Mouse (Mus musculus) adrenal gland, adult (tissue): ENCODE results near the gene Phex.
A peak's percentile ranks its signal among the peaks of the same experiment; 100 is the strongest.

Experiments used
- DNase-seq, 2 experiments: peaks; one replicate each; pipeline ENCODE4 v3.0.0; 2022 to 2023; ENCODE audit warnings: low spot score in 1 of 2; ENCODE audit not compliant: inconsistent age in 2 of 2

Gene Phex

DNA sequence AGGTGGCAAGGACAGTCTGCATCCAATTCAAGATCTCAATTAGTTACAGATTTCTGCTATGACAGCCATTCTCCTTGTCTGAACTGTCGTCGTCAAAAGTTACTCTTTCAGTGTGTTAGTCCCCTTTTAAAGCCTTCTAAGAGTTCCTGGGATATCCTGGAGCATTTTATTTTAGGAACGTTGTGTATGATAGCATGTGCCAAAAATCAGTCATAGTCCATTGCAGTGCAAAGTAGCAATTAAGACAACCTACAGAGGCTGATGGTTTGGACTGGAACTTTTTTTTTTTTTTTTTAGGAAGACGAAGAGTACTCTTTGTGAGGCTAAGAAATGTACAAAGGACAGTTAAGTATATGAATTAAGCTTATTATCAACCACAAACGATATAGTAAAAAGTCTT is at the start of gene Phex:
Gene Phex (minus strand): TSS at position 101 of the 400 bp plus-strand sequence.
- DNase-seq: no peak

DNA sequence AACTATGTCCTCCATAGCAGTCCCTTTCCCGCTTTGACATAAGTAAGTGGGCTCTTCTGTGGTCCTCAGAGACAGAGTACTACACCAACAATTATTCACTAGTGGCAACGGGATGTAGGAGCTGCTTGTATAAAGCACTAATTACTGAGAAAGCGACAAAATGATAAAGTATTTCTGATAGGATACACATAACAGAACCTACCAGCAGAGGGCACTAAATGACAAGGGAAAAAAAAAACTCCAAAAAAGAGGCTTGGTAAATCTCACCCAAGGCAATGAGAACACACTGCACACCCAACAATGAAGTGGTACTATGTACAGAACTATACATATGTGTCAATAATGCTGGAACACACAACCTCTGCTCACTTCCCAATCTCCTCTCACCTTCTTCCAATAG is 47.6 kb upstream of the Phex start:
- peak in 1 of 2 experiments; percentile 39 for DNase-seq

DNA sequence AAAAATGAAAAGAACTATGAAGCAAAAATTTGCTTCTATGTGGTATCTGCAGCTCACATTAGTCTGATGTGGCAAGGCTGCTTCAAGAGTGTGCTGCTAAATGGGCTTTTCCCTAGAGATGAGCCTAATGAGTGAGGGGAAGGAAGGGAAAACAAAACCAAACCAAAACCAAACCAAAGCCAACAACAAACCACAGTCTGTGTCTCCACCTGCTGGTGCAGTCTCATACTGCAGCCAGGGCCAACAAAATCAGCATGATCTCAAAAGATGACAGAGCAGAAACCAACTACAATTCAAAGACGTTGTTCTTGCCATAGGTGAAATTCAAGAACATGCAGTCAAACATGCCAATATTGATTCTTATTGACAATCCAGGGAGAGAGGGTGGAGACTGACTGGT is 39.3 kb upstream of the Phex start:
- DNase-seq: peak; percentile 22 to 80

DNA sequence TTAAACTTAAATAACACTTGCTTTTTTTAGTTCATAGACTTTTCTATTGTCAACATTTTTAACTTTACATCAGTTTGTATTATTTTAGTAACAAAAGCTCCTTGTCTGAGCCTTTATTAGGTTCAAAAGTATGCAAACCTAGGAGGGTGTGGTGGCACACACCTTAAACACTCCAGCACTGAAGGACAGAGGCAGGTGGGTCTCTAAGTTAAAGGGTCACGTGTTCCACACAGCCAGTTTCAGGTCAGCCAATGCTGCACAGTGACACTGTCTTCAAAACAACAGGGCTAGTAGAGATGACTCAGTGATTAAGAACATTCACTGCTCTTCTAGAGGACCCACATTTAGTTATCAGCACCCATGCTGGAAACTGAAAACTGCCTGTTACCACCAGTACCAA is 33.9 kb upstream of the Phex start:
- no peak for DNase-seq

DNA sequence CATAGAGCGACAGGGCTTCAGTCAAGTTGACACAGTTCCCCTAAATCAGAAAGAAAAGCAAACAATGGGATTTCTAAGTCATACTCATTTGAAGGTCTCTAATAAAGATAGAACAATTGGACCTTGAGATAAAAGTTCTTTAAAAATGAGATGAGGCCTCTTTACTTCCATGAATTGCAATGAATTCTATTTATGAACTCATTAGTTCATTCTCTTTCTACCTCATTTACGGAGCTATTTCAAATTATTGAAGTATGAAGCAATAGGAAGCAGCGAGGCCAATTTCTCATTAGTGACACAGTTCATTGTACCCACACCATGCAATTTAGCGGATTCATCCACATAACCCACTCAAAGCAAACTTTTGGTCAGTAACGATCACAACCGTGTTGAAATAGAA is 32.3 kb upstream of the Phex start:
- DNase-seq: no peak

DNA sequence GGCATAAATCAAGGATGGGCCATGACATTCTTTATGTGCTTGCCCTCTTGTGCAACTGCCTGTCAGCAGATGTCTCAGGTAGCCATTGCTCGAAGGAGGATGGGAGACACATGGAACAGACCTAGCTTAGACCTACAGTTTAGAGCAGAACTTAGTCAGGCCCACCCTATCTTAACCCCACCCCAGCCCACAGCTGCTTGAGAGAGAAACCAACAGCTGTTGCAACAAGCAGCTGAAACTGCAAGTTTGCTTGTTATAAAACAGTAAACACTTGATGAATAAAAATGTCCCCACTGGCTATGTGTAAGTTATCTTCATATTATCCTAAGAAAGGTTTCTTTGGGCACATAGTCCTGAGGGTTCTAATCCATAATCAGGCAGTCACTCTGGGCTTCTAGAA is 19.7 kb upstream of the Phex start:
- peak in 1 of 2 experiments; percentile 27 for DNase-seq

DNA sequence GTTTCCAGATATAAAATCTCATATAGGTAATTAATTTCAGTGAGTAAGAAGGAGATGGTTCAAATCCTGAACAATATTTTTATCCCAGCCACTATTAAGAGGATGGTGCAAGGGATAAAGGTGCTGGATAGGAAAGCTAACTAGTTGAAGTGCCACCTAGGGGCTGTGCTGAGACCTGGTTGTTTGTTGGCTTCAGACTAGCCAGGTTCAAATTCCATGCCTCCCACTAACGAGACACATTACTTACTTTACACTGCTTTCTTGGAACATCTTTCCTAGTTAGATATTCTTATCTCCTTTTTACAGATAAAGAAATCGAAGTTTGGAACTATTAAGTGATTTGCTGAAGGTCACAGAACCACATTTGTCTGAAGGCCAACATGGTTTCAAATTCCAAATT is 4.3 kb upstream of the Phex start:
- DNase-seq: no peak

DNA sequence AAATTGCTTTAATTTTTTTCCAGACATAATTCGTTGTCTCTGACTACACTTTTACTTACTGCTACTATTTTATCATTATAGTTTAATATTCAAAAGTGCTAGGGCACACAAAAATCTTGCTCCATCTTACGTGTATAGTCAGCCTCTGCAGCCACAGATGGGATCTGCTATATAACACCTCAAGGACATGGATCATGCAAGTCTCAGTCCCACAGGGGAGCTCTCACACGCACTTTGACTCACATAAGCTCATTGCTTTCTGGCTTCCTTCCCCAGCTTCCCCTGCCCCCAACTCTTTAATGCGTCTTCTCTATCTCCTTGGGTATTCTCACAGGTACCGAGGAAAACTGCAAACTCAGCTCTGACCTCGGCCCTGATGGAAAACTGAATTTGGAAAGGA is 10.2 kb downstream of the Phex start:
- DNase-seq: no peak

DNA sequence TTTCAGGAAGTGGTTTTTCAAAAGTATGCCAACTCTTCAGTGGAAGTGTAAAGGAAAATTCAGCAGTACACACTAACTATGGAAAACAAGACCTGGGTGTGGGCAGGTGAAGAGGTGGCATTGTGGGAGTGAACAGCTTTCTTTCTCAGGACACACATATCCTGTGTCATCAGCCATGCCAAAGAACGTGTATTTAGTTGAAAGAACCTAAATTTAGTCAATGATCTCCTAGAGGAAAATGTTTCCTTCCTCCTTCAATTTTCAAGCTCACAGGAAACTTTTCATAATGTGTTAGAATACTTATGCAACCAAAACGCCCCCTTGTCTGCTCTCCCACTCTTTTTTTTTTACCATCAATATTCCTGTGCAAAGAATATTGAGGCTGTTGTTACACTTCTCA is 23.9 kb downstream of the Phex start:
- DNase-seq: no peak

DNA sequence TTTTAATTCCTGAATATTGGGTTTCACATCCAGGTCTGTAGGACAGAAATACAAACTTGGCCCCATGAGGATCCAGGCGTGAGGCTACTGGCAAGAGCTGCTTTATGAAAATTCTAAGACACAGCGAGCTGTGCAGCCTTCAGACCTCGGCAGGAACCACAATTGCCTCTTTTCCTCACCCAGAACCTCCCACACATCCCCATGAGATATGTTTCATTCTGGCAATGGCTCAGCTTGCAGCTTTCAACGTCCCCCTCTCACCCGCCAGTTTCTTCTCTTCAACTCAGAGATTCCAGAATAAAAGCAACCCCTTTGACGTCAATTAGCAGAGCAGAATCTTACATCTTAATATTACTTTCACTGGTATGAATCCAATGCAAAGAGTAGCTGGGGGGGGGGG is 25.0 kb downstream of the Phex start:
- DNase-seq: no peak

DNA sequence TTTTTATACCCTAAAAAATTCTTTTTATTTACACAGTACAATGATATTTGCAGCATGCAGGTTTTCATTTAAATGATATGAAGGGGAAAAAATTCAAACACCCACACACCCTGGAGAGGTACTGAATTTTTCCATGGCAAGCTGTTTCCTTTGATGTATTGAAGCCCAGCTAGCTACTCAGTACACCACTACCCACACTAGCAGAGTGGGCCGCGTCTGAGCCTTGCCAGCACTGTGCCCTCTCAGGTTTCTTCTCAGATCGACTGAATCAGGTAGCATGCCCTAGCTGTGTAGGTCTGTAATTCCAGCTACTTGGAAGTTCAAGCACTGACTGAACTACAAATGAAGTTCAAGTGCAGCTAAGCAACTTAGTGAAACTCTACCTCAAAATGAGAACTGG is 26.7 kb downstream of the Phex start:
- no peak for DNase-seq

DNA sequence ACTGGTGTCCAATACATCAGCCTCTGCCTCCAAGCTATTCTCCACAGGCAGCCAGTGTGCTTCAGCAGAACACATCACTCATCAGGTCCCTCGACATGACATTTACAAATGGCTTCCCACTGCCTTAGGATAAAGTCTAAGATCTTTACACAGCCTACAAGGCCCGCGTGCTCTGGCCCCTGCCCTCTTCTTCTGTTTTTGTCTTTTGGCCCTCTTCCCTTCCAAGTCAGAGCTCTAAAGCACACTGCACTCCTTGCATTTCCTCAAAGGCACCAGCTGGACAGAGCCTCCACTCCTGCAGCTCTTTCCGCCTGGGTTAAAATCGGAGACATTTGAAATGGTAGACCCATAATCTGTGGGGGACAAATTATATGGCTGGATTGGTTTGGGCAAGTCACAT is 28.1 kb downstream of the Phex start:
- DNase-seq: no peak

DNA sequence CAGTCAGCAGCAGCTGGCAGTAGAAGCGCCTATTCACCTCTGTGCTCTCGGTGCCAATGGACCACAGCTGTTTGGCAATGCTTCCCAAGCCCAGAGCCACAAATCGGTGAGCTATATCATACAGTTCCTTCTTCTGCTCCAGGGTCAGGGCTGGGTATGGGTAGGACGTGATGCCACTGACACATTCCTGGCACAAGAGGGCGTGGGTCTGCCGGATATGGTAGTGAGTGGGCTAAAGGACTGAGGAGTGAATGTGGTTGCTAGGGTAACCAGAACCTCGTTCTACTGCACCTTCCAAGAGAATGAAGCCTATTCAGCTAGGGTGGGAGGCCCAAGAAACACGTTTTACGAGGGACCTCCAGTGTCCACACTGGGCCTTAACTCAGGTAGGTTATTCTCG is 36.3 kb downstream of the Phex start:
- peak; percentile 3 to 34 for DNase-seq

DNA sequence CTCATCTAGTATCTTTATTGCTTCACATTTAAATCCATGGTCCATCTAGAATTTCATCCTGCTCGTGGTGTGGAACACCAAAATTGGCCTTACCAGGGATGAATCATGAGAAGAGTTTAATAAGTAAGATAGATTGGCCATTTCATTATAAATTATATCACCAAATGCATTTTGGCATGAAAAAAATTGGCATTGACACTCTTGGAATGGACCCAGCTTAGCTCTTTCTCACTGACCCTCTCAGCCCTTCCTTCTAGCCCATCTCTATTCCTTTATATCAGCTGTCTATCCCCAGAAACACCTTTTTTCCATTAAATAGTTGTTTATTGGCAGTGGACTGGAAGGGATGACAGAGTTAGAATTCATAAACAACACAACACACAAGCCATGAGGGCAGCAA is 37.7 kb downstream of the Phex start:
- DNase-seq: no peak

DNA sequence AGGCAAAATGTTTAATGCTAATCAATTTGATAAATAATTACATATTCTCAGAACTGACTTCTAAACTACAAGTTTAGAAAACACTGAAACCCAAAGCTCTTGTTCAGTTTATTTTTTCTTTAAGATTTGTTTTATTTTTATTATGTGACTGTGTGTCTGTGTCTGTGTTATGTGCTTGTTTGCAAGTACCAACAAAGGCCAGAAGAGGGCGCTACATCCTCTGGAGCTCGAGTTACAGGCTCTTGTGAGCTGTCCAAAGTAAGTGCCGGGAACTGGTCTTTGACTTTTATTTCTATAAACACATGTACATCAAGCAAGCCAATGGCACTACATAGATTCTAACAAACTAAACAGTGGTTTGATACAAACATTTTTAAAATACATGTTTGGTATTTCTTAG is 41.2 kb downstream of the Phex start:
- DNase-seq: no peak

DNA sequence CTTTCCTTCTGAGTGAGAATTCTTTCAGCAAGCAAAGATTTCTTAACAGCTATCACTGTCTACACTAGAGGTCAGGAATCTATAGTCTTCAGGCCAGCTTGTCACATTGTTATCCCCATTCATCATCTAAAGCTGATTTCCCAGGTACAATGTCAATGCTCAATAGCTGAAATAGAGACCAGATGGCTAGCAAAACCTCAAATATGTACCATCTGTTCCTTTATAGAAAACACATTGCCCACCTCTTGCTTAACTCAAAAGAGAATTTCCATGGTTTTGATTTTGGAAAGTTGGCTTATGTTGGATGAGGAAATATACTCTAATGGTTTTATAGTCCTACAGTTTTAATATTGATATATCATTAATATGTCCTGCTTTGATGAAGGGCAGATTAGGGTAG is 45.9 kb downstream of the Phex start:
- DNase-seq: no peak

DNA sequence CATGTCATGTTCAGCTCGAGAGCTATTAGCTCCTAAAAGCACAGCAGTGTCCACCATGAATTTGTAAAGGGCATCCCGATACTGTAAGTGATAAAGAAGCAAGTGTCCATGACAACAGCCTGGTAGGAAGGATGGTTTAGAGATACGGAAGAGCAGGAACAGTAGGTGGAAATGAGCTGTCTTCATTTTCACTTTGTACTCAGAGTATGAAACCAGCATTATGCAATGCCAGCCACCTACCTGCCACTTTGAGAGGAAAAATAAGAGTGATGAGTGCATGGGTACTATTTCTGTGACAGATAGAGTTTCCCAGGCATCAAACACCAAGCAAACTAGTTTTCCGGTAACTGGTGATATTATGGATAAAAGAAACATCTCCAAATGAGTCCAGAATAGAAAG is 59.6 kb downstream of the Phex start:
- DNase-seq: no peak

DNA sequence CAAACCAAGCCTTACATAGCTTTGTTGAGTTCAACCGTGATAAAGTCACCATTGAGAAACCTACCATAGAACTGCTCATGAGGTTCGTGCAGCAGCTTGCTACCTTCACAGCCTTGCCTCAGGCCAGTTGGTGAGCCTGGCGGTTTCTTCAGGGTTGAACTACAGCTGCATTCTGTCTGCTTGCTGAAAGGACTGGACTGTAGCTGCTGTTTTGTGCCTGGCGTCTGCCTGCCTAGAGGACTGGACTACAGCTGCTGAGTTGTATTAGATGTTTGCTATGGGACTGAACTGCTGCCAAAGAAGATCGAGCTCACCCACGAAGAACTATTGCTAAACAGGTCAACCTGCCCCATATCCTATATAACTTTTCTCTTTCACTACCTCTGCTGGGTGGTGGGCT is 68.9 kb downstream of the Phex start:
- no peak for DNase-seq

DNA sequence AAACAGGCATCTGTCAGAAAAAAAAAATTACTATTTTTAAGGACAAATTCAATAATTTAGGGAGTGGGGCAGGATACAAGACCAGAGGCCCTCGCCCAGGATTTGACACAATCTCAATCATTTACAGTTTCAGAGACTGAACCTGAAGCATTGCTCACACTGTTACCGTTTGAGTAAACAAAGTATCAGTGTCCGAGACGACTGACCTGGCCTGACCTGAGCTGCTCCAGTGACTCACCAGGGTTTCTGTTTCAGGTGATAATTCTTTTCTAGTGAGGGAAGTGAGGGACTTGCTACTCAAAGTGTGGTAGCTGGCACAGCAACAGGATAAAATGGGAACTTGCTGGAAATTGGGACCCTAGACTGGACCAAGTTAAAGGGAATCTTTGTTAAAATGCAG is 80.4 kb downstream of the Phex start:
- DNase-seq: no peak

DNA sequence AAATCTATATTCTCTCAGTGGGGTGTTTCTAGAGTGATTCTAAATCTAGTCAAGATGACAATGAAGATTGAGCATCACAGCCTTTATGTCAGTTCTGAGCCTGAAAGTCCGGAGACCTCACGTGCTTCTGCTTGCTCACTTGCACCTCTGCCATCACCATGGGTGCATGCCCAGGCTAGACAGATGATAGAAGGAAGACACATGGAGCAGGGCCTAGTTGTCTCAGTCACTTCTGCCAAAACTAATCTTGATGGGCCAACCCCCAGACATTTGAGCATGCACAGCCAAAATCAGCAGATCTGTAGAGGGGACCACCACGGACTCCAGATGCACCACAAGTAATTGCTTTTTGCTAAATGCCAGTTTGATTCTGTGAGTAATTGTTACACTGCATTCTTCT is 85.3 kb downstream of the Phex start:
- no peak for DNase-seq

DNA sequence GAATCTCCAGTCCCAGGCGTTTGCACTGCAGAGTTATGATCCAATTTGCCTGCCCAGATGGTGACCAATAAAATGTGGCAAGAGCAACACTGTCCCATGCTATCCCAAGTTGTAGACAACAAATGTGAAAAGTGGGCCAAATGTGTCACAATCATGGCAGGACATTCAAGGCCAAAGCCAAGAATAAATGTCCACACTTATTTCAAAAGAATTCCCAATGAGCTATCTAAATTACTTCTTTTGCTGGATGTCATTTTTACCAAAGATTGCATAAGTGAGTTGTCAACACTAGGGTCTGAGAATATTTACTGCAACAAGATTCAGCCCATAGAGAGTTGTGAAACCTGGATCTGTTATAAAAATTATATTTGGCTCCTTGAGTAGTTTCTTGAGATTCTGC is 86.7 kb downstream of the Phex start:
- peak in 1 of 2 experiments; percentile 72 for DNase-seq

DNA sequence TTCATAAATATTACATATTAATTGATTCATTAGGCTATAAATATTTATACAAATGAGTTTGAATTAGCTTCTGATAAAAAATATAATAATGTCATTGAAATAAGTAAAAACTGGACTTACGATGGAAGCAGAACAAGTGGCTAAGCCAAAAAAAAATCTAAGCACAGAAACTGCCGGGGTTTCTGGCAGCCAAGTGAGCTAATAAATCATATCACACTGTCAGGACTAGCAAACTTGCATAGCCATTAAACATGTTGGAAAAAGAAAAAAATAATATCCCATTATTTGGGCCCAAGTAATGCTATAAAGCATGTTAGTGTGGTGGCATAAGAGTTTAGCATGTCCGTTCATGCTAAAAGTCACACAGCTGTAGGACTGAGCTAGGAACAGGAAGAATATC is 87.4 kb downstream of the Phex start:
- DNase-seq: no peak

DNA sequence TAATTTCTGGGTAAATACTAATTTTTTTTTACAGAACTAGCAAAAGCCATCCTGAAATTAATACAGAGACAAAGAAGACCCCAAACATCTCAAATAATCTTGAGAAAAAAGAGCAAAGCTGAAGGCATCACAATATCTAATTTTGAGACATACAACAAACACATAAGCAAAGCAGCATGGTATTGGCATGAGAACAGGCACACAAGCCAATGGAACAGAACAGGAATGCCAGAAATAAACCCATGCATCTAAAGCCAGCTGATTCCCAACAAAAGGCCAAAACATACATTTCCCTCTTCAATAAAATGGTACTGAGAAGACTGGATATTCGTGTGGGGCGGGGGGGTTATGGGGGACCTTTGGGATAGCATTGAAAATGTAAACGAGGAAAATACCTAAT is 90.7 kb downstream of the Phex start:
- DNase-seq: no peak

DNA sequence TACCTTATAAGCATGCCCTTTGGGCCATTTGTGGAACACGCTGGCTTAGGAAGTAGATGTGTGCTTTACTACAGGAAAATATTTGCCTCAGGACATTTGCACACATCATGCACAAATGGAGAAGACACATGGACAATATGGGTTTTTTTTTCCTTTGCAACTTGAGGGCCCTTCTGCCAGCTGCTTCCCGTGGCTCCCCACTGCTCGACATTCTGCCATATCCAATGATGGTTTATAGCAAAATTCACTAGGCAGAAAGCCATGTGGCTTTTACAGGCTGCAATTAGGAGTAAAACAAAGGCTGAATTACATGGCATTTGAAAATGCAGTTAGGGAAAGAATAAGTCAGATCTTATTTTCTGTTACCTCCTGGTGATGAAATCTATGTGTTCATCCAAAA is 104.8 kb downstream of the Phex start:
- no peak for DNase-seq
